Mouse (Mus musculus) stomach, postnatal 0 days (tissue): ENCODE measurements around the gene Akt3.

Source experiments
- CTCF ChIP-seq: IDR thresholded peaks from 2 replicates; pipeline ENCODE4 v1.5.1; 2016; ENCODE audit warnings: antibody characterized with exemption, low read depth, mild to moderate bottlenecking, moderate library complexity
- EP300 ChIP-seq: optimal IDR thresholded peaks from 2 replicates; pipeline ENCODE3; 2016; ENCODE audit warnings: antibody characterized with exemption

GRCm38 (mm10) chr1:177013776-177014175, 244.2 kb downstream of the Akt3 start:
- TF ChIP-seq CTCF (no peak), EP300 (no peak)
